Comparison of ENCODE assay signal across 11 mouse cellular contexts in genomic region chr19:40299983-40300759, GRCm38 (mm10). TPM values are rescaled to one million over a fixed set of nuclear protein-coding genes. Genes with fewer than 3 reads are reported as not detected.
DNase-seq lines count a peak whose midpoint lies in the region; ATAC-seq lines count a peak whose summit lies in the region.
"Had no signal": no experiment of that assay in that cellular context is flagged by ENCODE, and none has a peak within 500 bp of the region (broad histone marks: within the 10 kb centered on the region; RNA-seq: fewer than 3 reads in every experiment).

No protein-coding gene starts in this region.

- no peaks in the 10 kb centered on the region for H3K27me3 ChIP-seq in heart, embryonic 10.5 days (ENCODE audit: insufficient read depth, poor library complexity, severe bottlenecking)
- no peaks in the 10 kb centered on the region for H3K27me3 ChIP-seq in forebrain, embryonic 16.5 days (replicated peaks; ENCODE audit: control insufficient read depth, insufficient read depth, low read length)
- H3K27me3 ChIP-seq: heart, embryonic 13.5 days had no signal

- no peaks in the 10 kb centered on the region for H3K9me3 ChIP-seq in heart, embryonic 10.5 days
- H3K9me3 ChIP-seq in forebrain, embryonic 16.5 days (ENCODE audit: control insufficient read depth, low read length) = no peaks in the 10 kb centered on the region
- H3K9me3 ChIP-seq: heart, embryonic 13.5 days had no signal

- WGBS in heart, embryonic 10.5 days = 83% methylated on average over 12 of the region's 12 CpGs
- WGBS in forebrain, embryonic 16.5 days = 72% methylated on average over 12 of the region's 12 CpGs

- no peak overlapping the region for H3K4me2 ChIP-seq in forebrain, embryonic 16.5 days (ENCODE audit: low read length)
- H3K4me2 ChIP-seq: heart, embryonic 13.5 days had no signal

- H3K27ac ChIP-seq in heart, embryonic 10.5 days = no peak overlapping the region
- no peak overlapping the region for H3K27ac ChIP-seq in forebrain, embryonic 16.5 days (ENCODE audit: low read length)
- H3K27ac ChIP-seq: heart, embryonic 13.5 days; macrophage had no signal

- ATAC-seq in forebrain, embryonic 16.5 days = peak; percentile 43; the same call in 1 of the 2 replicates
- peak; percentile 35 for ATAC-seq in megakaryocyte progenitor cell, adult 5-6 weeks (replicated peaks; ENCODE audit: poor library complexity)
- ATAC-seq in monocyte, adult 5-6 weeks (replicated peaks; ENCODE audit: insufficient number of reproducible peaks, low FRiP score, low TSS enrichment, poor library complexity, severe bottlenecking) = no peak

- peaks cover 73% of the 10 kb centered on the region for H3K4me1 ChIP-seq in heart, embryonic 10.5 days
- H3K4me1 ChIP-seq in forebrain, embryonic 16.5 days (replicated peaks; ENCODE audit: control insufficient read depth, insufficient read depth, low read length) = no peaks in the 10 kb centered on the region

- peak; percentile 86 for DNase-seq in heart, adult 11 months
- no peak for DNase-seq in heart, embryonic 10.5 days (ENCODE audit: low spot score)
- peak; percentile 25 for DNase-seq in 416B (ENCODE audit: low read depth)
- no peak for DNase-seq in yolk sac, embryonic 10.5 days (ENCODE audit: low spot score)
- DNase-seq in kidney, adult 18-20 months = no peak
- DNase-seq: kidney, adult 11 months had no signal

- H3K36me3 ChIP-seq in heart, embryonic 10.5 days = peaks cover 9% of the 10 kb centered on the region; the same call in 1 of the 2 replicates
- no peaks in the 10 kb centered on the region; the same call in 1 of the 2 replicates for H3K36me3 ChIP-seq in forebrain, embryonic 16.5 days (ENCODE audit: control insufficient read depth, insufficient read depth)

- no peak overlapping the region for H3K4me3 ChIP-seq in heart, embryonic 10.5 days
- no peak overlapping the region for H3K4me3 ChIP-seq in forebrain, embryonic 16.5 days (replicated peaks; ENCODE audit: low read length)
- H3K4me3 ChIP-seq: heart, embryonic 13.5 days had no signal

- no peak overlapping the region for H3K9ac ChIP-seq in forebrain, embryonic 16.5 days (replicated peaks; ENCODE audit: low read depth, low read length)
- H3K9ac ChIP-seq: heart, embryonic 13.5 days had no signal

RNA-seq across cellular contexts. Expression of gene Pdlim1, which starts 28.5 kb away (rescaled TPM):
- polyA plus RNA-seq in heart, embryonic 10.5 days (2016; fragmentation: Nextera tagmentation; extraction: Ambion mirVana) = 262 and 337 TPM in 2 replicates
- 12.5 and 18.3 TPM in 2 replicates for polyA plus RNA-seq in forebrain, embryonic 16.5 days (2015; fragmentation: Nextera tagmentation; extraction: Ambion mirVana)
- total RNA-seq in megakaryocyte progenitor cell, adult 5-6 weeks (2015) = 49.9 and 83.4 TPM in 2 replicates
- total RNA-seq in megakaryocyte progenitor cell, adult 5-6 weeks (2017) = 36.9 and 46.5 TPM in 2 replicates
- 29.3 to 85.7 TPM (median 49.8 TPM) in 3 replicates for total RNA-seq in monocyte, adult 5-6 weeks (2017)

Comparison
In these comparisons a context has a peak if more than half of its experiments do, and no peak if none do; other contexts are left out.
1. DNase-seq: peak in heart, adult 11 months (single experiment) and 416B (single experiment); none in heart, embryonic 10.5 days (single experiment), yolk sac, embryonic 10.5 days (single experiment) and kidney, adult 18-20 months (single experiment).